9 mouse cellular contexts compared by ENCODE assay signal in genomic region chr11:32623236-32623635, GRCm38 (mm10). TPM values are rescaled to one million over a fixed set of nuclear protein-coding genes. Genes with fewer than 3 reads are reported as not detected.
DNase-seq lines count a peak whose midpoint lies in the region; ATAC-seq and TF ChIP-seq lines count a peak whose summit lies in the region.
"Had no signal": no experiment of that assay in that cellular context is flagged by ENCODE, and none has a peak within 500 bp of the region (broad histone marks: within the 10 kb centered on the region; RNA-seq: fewer than 3 reads in every experiment).

No protein-coding gene starts in this region.

- no peak for ATAC-seq in forebrain, embryonic 11.5 days (replicated peaks; ENCODE audit: low FRiP score)

- no peaks in the 10 kb centered on the region; the same call in 1 of the 2 replicates for H3K4me1 ChIP-seq in forebrain, embryonic 11.5 days (replicated peaks; ENCODE audit: control insufficient read depth, insufficient read depth, low read length)

- peak; percentile 82 for DNase-seq in gastrocnemius, adult 2 months
- no peak for DNase-seq in gastrocnemius, postnatal 4 days (ENCODE audit: low spot score in 2 of 2)
- peak; percentile 98 for DNase-seq in brain, adult 2 months (ENCODE audit: low read depth, low spot score)
- peak; percentile 46 for DNase-seq in forebrain, embryonic 11.5 days (ENCODE audit: low spot score)
- DNase-seq in kidney, postnatal 14 days: peak; percentile 71
- no peak for DNase-seq in yolk sac, embryonic 10.5 days (ENCODE audit: low spot score)
- DNase-seq in adrenal gland, postnatal 10 days: no peak
- no peak for DNase-seq in embryo, embryonic 11 days
- DNase-seq: lung, postnatal 10 days had no signal

- H3K4me3 ChIP-seq in gastrocnemius, adult 2 months: no peak overlapping the region
- H3K4me3 ChIP-seq in forebrain, embryonic 11.5 days (ENCODE audit: low read depth, low read length): no peak overlapping the region

- WGBS in forebrain, embryonic 11.5 days: 81% methylated on average over 5 of the region's 5 CpGs

- no peaks in the 10 kb centered on the region for H3K27me3 ChIP-seq in forebrain, embryonic 11.5 days (ENCODE audit: control insufficient read depth, insufficient read depth, low read length)

- TF ChIP-seq CTCF in gastrocnemius, adult 2 months (IDR thresholded peaks at IDR 0.05): no peak

- no peaks in the 10 kb centered on the region for H3K36me3 ChIP-seq in forebrain, embryonic 11.5 days (ENCODE audit: control insufficient read depth, insufficient read depth, low read length)

- H3K9me3 ChIP-seq in forebrain, embryonic 11.5 days (ENCODE audit: control insufficient read depth, low read length): no peaks in the 10 kb centered on the region

- no peak overlapping the region for H3K4me2 ChIP-seq in forebrain, embryonic 11.5 days (ENCODE audit: low read depth, low read length, severe bottlenecking)

- intact Hi-C loops in gastrocnemius, adult 2 months (cut with DNase I): loop anchor here (10.0 kb wide), 1 partner anchor 522 kb away; the partner anchor contains the start of gene Fgf18

- no peak overlapping the region for H3K9ac ChIP-seq in forebrain, embryonic 11.5 days (ENCODE audit: low read length)

- peak overlapping the region; percentile 69 for H3K27ac ChIP-seq in gastrocnemius, adult 2 months
- no peak overlapping the region for H3K27ac ChIP-seq in forebrain, embryonic 11.5 days (ENCODE audit: low read depth, low read length)

RNA-seq across cellular contexts. Expression of gene Fbxw11, which starts 19.3 kb away (rescaled TPM):
- 10 to 100 TPM; 56.9 to 68.9 TPM for total RNA-seq in gastrocnemius, adult 2 months (2021)
- 10 to 100 TPM; 63.4 to 71.3 TPM for total RNA-seq in gastrocnemius, postnatal 4 days (2021)
- polyA plus RNA-seq in forebrain, embryonic 11.5 days (2014; fragmentation: Nextera tagmentation; extraction: Ambion mirVana): 95.8 and 104 TPM in 2 replicates
- total RNA-seq in adrenal gland, postnatal 10 days (2021): 10 to 100 TPM; 68.0 to 72.9 TPM

Comparison
In these comparisons a context has a peak if more than half of its experiments do, and no peak if none do; other contexts are left out.
1. DNase-seq: peak in gastrocnemius, adult 2 months (single experiment), brain, adult 2 months (single experiment), forebrain, embryonic 11.5 days (single experiment) and kidney, postnatal 14 days (single experiment); none in gastrocnemius, postnatal 4 days (0 of 2), yolk sac, embryonic 10.5 days (single experiment), adrenal gland, postnatal 10 days (single experiment) and embryo, embryonic 11 days (single experiment).